Mouse (Mus musculus) embryonic fibroblast, embryonic 13.5 days (primary cell): Measurements from ENCODE around the gene Gse1.

Experiments used
- CTCF ChIP-seq: IDR thresholded peaks from 2 replicates; pipeline ENCODE4 v1.5.1; 2011; ENCODE audit warnings: mild to moderate bottlenecking, control low read depth, low read length, moderate library complexity, borderline replicate concordance; ENCODE audit not compliant: insufficient read depth
- POLR2A ChIP-seq: IDR thresholded peaks from 2 replicates; pipeline ENCODE4 v1.6.1; 2011; ENCODE audit warnings: low read depth, mild to moderate bottlenecking, control low read depth, low read length, moderate library complexity

- TF ChIP-seq CTCF (no peak), POLR2A (no peak)
Observed at GRCm38 (mm10) chr8:120577821-120578220, 349.6 kb downstream of the Gse1 start.
